Mouse (Mus musculus) liver, adult (tissue): ENCODE data around the gene Zfp831.

Source experiments
- GATA4 ChIP-seq: IDR thresholded peaks from 2 replicates; pipeline ENCODE4 v1.6.1; 2014; ENCODE audit warnings: mild to moderate bottlenecking, low read length; ENCODE audit not compliant: insufficient replicate concordance

Gene Zfp831

DNA sequence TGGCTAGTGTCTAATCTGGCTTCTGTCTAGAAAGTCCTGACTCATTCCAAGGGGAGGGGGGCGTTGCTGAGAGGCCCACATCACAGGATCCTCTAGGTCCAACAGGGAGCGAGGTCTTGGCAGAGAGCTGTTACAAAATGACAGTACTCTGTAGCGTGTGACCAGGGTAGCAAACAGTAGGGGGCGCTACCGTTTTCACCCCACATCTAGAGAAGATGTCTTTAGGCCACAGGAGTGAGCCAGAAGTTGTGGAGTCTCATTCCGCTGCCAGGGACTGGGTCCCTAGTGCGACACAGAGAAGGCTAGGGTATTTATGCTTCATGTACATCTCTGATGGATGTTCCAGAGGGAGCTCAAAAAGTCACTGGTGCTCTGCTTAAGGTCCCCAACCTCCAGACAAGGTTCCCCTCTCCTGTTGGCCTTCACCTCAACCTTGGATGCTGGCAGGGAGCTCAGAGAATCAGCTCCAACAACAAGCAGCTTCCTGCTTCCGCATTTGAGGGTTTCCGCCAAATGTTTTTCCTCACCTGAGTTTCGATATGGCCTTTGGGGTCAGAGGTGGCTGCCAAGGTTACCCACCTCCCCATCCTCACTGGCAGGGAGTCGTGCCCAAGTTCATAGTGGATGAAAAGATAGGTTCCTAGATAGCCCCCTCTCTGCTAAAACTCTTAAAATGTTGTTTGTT, 29.3 kb downstream of the Zfp831 start:
- no peak for TF ChIP-seq GATA4

DNA sequence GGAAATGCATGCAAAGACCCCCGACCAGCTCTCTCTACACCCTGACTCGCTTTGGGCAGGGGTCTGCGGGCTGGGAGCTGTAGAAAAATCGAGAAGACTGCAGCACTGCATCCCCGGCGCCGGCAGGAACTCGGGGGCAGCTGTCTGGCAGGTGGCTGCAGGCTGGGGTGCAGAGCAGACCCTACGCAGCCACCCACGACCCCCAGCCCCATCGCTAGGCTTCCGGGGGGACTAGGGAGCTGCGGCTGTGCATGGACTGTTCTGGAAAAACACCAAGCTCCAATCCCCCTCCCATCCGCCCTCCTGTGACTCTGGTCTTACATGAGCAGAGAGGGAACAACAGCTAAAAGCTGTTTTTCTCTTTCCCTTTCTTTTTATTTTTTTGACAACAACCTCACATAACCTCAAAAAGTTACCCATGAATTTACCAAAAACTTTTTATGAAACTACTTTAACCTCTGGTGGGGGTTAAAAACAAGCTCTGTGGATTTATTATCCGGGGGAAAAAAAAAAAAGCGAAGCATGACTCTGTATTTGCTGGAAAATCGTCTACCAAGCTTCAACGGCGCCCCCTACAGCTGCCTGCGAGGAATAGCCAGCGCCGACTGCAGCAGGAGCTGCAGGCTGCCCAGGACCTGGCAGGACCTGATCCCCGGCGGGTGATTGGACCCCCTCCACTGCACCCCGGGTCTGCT, 30.4 kb downstream of the Zfp831 start:
- TF ChIP-seq GATA4, result no peak

DNA sequence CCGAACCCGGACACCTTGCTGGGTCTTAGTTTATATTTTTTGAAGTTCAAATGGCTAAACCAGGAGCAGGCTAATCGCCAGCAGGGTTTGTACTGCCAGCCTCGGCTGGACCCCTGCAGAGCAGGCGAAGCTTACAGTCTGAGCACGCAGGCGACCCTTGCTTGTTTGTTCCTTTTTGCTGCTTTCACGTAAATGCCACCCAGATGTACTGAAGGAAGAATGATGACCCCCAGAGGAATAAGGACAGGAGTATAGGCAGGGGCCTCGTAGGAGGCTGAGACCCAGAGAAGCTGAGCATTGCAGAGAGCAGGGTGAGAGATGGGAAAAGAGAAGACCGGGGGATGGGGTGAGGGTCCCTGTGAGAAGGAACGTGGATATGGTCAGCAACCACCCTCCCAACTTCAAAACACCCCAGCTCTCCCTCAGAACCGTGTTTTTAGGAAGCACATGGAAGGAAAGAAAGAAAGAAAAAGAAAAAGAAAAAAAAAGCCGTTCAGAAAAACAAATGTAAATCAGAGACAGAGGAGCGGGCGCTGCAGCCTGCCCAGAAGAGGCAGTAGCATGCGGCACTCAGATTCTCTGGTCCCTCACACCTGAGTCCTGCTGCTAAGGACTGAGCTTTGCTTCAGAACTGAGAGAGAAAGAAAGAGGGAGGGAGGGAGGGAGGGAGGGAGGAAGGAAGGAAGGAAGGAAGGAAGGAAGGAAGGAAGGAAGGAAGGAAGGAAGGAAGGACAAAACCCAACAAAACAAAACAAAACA, 31.1 kb downstream of the Zfp831 start:
- TF ChIP-seq GATA4, result no peak

- no peak for TF ChIP-seq GATA4
These were observed 32.3 kb downstream of the Zfp831 start for GRCm38 (mm10) chr2:174675642-174676041.

GRCm38 (mm10) chr2:174701351-174701750, 58.0 kb downstream of the Zfp831 start:
- no peak for TF ChIP-seq GATA4

GRCm38 (mm10) chr2:174707101-174707500, 63.8 kb downstream of the Zfp831 start:
- TF ChIP-seq GATA4, result no peak

- no peak for TF ChIP-seq GATA4
These were observed 65.3 kb downstream of the Zfp831 start for GRCm38 (mm10) chr2:174708587-174708986.

GRCm38 (mm10) chr2:174710185-174710584, 66.9 kb downstream of the Zfp831 start:
- no peak for TF ChIP-seq GATA4

GRCm38 (mm10) chr2:174712043-174712442, 68.7 kb downstream of the Zfp831 start:
- TF ChIP-seq GATA4, result no peak

DNA sequence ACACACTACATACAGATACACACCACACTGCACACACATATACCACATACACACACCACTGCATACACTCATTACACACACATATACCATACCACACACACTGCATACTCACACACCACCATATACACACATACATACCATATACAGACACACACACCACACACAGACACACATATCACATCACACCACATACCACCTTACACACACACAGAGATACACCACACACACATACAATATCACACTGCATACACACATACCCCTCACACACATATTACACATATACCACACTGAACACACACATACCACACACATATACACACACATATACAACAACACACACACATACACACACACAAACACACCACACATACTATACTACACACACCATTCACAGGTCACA, 72.6 kb downstream of the Zfp831 start:
- TF ChIP-seq GATA4, result no peak

DNA sequence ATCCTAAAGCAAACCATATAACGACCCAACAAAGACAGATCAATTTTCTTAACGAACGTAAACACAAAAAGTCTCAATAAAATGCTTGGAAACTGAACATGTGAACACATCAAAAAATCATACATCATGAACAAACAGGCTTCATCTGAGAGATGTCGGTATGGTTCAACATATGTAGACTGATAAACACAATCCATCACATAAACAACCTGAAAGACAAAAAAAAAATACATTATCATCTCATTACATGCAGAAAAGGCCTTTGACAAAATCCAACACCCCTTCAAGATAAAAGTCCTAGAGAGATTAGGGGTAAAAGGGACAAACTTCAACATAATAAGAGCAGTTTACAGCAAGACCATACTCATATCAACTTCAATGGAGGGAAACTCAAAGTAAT, 74.5 kb downstream of the Zfp831 start:
- no peak for TF ChIP-seq GATA4

GRCm38 (mm10) chr2:174727114-174727823, 83.9 kb downstream of the Zfp831 start:
- no peak for TF ChIP-seq GATA4

GRCm38 (mm10) chr2:174731939-174732338, 88.6 kb downstream of the Zfp831 start:
- TF ChIP-seq GATA4, result no peak

DNA sequence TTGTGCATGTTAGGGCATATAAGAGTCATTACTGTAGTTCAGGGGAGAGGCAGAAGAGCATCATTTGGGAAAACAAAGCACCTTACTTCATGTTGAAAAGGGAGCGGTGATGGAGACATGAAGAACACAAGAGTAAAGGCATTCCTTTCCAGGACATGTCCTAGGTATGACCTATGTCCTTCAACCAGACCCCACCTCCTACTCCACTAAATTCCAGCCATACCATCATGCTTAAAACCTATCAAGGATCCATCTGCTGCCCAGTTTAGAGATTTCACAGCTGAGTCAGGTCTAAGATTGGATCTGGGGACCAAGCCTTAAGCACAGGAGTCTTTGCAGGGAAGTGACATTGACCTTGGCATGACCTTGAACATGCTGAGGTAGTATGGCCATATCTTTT, 91.9 kb downstream of the Zfp831 start:
- no peak for TF ChIP-seq GATA4

DNA sequence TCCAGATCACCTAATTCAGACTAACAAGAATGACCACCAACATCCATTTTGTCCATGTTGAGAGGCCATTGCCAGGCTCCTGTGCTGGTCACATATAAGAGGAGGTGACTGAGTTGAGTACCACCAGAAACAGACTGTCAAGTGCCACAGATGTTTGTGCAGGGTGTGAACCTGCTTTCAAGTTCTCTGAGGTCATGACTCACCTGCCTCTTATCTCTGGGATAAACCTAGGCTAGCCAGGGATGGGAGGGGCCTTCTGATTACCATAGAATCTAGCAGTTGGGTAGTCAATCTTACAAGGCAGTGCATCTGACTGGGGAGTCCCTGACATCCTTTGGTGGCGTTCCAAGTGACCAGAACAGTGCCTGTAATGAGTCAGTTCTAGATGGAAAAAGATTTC, 103.8 kb downstream of the Zfp831 start:
- no peak for TF ChIP-seq GATA4
